Mouse (Mus musculus) gastrocnemius, postnatal 36 days (tissue): ENCODE measurements around the gene Tecpr2. TPM values are rescaled to one million over a fixed set of nuclear protein-coding genes. Genes with fewer than 3 reads are reported as not detected.

Experiments
- DNase-seq, 2 experiments: peaks; one replicate each; pipeline ENCODE4 v3.0.0; 2022
- intact Hi-C: fragments of 180-260 bp; cut with DNase I; formaldehyde crosslinking; loops from one replicate; pipeline ENCODE4 v1.15.1; 2025
- total RNA-seq, 2 experiments: library from RNA; stranded (reverse); gene quantifications; 2 replicates each; pipeline ENCODE4 v1.2.3; 2021

Gene Tecpr2
- total RNA-seq, 2 experiments from 2014 or later: 1.9 to 2.1 TPM

DNA sequence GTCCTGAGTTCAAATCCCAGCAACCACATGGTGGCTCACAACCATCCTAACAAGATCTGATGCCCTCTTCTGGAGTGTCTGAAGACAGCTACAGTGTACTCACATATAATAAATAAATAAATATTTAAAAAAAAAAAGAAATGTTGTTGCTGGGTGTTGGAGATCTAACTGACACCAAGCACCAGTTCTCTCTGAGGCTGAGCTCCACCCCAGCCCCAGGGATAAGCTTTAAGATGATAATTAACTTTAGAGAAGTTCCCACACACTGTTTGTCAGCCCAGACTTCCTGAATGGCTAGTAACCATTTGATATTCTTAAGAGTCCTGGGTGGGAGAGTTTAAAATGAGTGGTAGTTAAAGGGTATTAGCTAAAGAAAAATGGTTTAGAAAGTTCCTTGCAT is 28.8 kb upstream of the Tecpr2 start:
- DNase-seq: no peak
- intact Hi-C loops: no loop called here

DNA sequence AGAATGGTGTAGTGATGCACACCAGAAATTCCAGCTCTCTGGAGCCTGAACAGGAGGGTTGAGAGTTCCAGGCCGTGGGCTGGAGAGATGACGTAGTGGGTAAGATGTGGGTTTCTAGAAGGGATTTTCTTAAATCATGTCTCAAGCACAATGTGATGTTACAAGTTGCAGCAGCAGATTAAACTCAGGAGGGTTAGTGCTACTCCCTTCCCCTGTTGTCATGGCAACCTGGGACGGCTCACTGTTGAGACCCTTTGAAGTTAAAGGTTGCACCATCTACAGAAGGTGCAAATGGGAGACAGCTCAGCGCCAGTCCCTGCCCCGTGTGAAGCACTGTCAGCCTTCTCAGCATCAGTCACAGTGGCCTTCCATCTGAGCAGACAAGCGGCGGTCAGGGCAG is 27.8 kb upstream of the Tecpr2 start:
- intact Hi-C loops: no loop called here
- no peak for DNase-seq

DNA sequence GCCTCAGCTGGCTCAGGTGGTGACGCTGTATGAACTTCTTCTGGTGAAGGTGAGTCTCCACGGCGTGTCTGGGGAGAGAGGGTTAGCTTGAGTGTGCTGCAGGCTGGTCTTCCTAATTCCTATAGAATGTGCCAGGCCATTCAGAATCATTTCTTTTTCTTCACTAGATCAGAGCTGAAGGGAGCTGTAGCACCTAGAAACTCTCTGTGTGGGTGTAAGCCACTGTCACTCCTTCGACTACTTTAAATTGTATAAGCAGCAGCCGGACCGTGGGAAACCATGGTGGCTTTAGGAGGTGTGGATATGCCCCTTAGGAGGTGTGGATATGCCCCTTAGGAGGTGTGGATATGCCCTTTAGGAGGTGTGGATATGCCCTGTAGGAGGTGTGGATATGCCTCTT is 25.1 kb upstream of the Tecpr2 start:
- no peak for DNase-seq
- intact Hi-C loops: no loop called here

DNA sequence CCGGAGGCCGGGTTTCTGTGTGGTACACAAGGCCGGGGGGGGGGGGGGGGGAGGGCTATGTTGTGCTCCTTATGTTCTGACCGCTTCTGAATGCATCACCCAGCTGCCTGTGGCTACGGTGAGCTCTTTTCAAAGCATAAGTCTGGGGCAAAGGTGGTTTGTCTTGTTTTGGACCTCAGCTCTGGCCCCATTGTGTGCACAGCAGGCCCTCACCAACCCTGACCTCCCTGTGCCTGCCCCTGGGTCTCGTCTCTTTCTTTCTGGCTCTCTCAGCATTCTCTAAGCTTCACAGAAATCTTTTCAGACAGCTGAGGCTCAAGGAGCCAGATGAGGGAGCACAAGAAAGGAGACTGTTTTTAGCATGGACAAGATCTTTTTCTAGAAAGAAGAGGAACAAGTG is 23.5 kb upstream of the Tecpr2 start:
- DNase-seq: no peak
- intact Hi-C loops: no loop called here

DNA sequence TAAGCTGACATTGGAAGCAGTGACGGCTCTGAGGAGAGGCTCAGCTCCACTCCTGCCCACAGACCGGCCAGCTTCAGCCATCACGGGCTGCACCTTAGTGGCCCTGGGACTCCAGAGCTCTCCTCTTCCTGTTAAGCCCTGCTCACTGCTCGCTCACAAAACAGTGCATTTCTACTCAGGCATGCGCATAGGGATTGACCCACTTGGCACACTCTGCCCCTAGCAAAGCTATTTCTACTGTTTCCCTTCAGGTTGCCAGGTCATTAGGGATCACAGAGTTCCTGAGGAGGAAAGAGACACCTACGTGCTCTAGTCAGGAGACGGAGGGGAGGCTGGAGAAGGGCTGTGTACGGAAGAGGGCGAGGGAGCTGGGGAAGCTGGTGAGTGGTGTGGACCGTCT is 23.1 kb upstream of the Tecpr2 start:
- intact Hi-C loops: no loop called here
- DNase-seq: no peak

DNA sequence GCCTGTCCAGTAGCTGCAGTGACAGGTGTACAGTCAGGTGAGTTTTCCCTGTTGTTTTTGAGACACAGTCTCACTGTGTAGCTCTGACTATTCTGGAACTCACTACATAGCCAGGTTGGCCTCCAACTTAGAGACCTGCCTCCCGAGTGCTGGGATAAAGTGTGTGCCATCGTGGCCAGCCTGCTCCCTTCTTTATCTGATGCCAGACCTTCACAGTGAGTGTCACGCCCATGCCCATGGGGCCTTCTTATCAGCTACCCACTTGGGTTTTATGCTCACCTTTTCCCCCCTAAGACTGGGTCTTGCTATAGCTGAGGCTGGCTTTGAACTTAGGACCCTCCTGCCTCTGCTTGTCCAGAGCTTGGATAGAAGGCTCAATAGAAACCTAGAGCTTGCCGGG is 19.0 kb upstream of the Tecpr2 start:
- no peak for DNase-seq
- intact Hi-C loops: no loop called here

DNA sequence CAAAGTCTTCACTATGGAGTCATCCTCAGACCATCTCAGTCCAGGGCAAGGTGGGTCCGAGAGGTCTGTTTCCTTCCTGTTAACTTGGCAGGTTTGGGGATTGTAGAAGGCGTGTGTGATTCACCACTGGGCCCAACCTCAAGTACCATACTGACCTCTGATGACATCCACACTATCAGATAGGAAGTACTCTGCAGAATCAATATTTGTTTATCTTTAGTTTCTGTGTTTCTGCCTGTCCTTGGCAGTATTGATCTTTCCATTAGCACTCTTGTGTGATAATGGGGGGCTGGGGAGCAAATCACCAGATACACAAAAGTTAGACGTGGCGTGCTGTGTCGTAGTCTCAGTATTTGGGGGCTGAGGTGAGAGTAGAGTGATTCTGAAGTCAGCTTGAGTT is 17.8 kb upstream of the Tecpr2 start:
- DNase-seq: no peak
- intact Hi-C loops: no loop called here

DNA sequence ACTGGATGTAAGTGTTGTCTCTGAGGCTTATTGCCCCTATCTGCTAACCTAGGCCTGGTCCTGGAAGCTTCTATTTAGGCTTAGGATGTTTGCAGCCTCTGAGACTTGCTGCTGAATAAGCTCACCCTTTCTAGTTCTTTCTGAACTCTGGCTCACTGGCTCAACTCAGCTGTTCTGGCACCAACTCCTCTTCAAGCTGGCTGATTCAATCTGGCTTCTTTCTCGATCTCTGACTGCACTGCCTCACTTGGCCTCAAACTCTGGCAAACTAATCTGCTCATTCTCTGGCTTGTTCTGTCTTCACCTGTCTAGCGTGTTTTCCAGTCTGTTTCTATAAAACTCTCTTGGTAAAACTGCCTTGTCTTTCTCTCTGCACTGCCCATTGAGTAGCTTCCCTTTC is 13.7 kb upstream of the Tecpr2 start:
- intact Hi-C loops: no loop called here
- DNase-seq: no peak

DNA sequence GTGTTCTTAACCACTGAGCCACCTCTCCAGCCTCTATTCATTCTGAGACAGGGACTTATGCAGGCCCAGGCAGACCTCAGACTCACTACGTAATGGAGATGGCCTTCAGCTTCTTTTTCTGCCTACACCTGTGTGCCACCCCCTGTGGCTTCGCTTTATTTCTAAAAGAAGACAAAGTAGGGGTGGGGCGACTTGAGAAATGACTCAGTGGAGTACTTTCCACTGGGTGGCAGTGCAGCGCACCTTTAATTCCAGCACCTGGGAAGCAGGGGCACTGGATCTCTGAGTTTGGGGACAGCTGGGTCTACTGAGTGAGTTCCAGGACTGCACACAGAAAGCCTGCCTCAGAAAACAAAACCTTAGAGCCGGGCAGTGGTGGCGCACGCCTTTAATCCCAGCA is 6.8 kb upstream of the Tecpr2 start:
- intact Hi-C loops: no loop called here
- DNase-seq: no peak

DNA sequence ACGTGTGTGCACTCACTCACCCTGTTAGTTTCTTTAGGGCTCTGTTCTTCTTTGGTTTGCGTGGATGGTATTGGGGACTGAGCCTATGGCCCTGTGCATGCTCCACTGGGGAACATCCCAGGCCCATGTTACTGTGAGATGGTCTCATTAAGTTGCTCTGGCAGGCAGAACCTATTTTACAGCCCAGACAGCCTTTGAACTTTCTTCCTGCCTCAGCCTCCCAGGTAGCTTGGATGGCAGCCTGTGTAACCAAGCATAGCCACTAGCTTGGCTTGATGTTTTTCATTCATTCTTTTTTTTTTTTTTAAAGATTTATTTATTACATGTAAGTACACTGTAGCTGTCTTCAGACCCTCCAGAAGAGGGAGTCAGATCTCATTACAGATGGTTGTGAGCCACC is 3.8 kb upstream of the Tecpr2 start:
- DNase-seq: no peak
- intact Hi-C loops: loop anchor here (5.0 kb wide), 1 partner anchor 107 kb away; no protein-coding TSS in a partner anchor

DNA sequence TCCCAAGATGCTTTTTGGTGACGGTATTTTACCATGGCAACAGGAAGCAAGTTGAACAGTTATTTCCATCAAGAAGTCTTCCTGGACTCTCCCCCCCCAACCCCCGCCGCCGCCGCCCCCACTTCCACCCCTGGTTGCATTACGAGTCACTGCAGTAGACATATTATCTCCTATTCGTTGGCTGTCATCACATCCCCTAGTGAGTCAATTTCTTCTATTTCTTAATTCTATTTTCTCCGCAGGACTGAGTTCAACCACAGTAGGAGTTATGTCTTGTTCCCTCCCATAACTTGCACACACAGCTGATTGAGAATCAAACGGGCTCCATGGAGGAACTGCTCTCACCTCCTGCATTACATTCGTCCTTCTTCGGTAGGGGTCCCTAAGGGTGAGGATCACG is 958 bp upstream of the Tecpr2 start:
- intact Hi-C loops: loop anchor here (5.0 kb wide), 1 partner anchor 104 kb away; no protein-coding TSS in a partner anchor
- DNase-seq: no peak

DNA sequence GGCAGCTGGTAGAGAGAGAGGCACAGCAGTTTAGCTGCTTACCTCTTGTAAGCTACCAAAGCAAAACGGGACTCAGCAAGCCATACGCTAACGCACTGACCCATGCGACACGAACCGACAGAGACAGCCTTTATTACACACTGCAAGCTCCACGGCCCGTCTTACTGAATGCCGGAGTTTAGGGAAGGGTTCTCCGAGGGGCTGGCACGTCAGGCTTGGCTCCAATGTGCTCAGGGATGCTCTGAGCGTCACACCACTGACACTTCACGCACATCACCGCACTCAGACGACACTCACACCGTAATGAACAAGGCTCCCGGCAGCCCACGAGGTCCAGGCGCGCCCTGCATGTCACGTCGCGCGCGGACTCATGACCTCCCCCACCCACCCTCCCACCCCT is 458 bp upstream of the Tecpr2 start:
- no peak for DNase-seq
- intact Hi-C loops: loop anchor here (5.0 kb wide), 1 partner anchor 104 kb away; no protein-coding TSS in a partner anchor

DNA sequence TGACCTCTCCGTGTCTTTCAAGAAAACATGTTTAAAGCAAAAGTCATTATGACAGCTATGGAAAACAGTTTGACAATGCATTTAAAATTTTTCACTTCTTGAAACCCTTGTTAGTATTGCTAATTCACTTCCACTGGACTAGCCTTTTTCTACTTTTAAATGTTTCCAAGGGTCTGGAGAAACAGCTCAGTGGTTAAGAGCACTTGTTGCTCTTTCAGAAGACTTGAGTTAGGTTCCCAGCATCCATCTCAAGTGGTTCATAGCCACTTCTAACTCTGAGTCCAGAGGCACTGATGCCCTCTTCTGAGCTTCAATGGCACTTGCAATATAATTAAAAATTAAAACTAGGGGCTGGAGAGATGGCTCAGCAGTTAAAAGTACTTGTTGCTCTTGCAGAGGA is 2.8 kb downstream of the Tecpr2 start:
- intact Hi-C loops: no loop called here

DNA sequence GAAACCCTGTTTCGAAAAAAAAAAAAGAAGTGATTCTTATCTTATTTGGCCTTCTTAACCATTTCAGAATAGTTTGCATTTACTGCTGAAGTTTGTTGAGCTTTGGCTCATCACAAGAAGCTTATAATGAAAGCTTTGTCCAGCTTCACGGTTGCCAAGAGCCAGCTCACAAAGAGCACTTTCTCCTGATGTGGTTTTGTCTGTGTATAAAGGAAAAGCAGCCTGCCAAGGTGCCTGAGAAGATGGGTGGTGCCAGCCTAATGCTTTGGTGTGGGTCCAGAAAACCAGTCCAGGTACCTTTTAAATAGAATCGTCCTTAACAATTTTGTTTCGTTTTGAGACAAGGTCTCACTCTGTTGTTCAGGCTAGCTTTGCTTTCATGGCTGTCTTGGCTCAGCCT is 13.0 kb downstream of the Tecpr2 start:
- DNase-seq: no peak
- intact Hi-C loops: no loop called here

More for the DNA sequence above, 2.8 kb downstream of the Tecpr2 start:
- no peak for DNase-seq

DNA sequence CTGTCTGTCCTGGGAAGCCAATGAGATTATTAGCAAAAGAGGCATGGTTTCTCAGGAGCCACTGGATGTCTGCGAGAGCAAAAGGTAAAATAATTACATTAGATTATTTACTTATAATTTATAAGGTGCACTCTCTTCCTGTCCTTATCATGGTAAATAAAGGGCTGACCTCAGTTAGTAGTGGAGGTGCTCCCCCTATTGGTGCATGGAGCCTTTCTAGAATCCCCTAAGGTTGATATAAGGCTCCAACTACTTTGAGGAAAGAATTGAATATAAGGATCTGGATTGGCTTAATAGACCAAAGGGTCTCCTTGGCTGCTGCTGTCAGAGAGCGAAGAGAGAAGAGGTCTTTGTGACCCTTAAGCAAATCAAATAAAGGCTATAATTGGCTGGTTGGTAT is 14.5 kb downstream of the Tecpr2 start:
- intact Hi-C loops: no loop called here
- no peak for DNase-seq

DNA sequence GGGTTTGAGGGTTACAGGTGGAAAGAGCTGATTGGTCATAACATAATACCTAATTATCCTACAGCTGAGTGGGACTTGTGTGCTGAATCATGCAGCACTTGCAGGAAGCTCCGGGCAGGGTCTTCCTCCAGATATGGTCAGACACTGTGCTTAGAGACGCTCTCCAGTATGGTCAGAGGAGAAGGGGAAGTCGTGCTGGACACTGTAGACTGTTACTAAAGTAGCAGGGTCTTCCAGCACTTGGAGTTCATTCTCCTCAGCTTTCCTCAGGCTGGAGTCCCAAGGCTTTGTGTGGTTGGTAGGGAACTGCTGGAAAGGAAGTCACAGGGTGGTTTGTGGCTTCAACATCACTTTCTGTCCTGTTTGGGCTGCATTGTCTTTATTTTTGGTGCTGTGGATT is 18.8 kb downstream of the Tecpr2 start:
- intact Hi-C loops: no loop called here
- DNase-seq: no peak

DNA sequence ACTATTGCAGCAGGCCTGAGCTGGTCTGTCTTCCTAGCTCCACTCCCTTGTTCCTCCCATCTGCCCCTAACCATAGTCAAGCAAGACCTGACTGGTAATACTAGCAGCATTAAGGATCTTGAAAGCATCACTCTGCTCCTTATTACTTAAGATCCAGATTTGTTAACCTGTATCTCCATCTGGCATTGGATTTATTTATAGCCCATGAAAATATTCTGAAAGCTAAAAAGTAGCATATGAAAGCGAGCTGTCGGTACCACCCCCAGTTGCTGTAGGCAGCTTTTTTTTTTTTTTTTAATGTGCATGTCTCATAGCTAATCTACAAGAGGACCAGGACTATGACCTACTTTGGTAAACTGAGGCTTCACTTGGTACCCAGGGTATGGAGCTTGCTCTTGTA is 20.9 kb downstream of the Tecpr2 start:
- no peak for DNase-seq
- intact Hi-C loops: no loop called here

DNA sequence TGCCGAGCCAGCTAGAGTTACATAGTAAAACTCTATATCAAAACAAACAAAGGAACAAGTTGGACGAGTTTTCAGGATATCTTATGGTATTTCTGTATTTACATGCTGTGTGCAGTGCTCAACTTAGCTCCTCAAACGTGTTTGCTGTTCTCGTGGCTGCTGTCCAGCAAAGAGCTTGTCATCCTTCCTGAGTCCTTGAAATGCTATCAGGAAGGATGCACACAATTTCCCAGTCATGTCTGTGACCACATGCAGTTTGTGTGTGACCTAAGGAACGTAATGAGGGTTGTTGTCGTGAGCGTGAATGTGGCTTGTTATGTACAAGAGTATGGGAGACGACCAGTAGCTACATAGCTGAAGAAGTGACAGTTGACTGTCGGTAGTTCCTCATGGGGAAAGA is 26.7 kb downstream of the Tecpr2 start:
- DNase-seq: no peak
- intact Hi-C loops: no loop called here

DNA sequence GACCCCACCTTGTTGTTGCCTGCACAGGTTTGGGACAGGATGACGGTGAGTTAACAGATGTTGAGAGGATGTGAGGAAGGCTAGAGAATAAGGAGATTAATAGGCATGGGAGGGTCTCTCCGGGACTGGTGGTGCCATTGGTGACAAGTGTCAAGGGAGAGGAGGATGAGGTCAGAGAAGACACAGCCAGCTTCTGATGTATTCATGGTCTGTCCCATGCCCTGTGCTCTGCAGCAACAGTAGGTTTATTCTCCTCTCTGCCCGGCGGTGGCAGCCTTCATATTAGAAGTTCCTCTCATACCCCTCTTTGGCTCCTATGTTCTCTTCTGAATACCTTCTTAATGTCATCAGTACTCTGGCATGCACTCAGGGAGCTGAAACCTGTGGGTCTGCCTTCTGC is 31.2 kb downstream of the Tecpr2 start:
- DNase-seq: no peak
- intact Hi-C loops: no loop called here

DNA sequence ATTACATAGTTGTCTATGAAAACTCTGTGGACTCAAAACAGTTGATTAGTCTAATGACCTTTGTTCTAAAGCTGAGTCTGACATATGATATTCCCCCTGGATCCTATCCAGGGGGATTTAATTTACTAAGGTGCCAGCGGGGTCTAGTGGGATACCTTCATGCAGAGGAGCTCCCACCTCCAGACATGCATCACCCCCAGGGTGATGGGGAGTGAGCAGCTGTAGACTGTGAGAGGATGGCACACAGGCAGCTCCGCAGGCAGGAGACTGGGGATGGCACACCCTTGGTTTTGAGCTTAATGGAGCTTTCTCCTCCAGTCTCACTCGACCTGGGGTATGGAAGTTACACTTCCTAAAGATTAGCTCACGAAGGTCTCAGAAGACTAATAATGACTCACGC is 32.5 kb downstream of the Tecpr2 start:
- intact Hi-C loops: no loop called here
- no peak for DNase-seq

DNA sequence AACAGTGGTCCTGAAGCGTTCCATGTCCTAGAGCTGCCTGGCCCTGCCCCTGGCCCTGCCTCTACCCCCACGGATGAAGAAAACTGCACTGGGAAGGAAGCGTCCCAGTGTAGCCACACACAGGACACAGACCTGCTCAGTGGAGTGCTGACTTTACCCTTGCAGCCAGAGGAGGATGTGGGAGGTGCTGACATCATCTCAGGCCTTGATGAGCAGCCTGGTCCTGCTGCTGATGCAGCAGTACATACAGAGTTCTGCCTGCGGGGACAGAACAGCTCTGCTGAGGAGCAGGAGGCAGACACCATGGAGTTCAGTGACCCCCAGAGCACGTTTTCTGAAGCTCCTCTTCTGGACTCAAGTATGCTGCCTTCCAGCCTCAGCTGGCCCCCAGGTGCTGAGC is 43.8 kb downstream of the Tecpr2 start:
- DNase-seq: no peak
- intact Hi-C loops: no loop called here

DNA sequence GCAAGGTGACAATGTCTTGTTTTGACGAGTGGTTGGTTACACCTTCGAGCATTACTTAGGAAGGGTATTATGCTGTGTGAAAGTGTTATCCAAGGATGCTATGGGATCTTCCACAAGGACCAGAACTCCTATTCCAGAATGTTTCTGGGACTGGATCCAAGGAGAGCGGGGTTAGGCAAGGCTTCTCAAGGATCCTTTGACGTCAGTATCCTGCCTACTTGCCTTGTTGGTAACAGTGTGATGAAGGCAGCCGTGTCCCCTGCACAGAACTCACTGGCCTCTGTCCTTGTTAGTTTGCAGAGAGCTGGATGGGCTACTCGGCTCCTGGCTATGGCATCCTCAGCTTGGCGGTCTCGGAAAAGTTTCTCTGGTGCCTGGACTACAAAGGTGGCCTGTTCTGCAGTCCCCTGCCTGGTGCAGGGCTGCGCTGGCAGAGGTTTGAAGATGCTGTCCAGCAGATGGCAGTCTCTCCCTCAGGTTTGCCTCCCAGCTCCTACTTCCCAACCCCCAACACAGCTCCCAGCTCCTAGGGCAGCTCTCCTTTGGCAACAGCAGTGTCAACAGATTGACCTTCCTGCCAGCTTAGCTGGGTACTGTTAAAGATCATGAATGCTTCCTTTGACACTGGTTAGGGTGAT is 47.0 kb downstream of the Tecpr2 start:
- intact Hi-C loops: loop anchor here (1.0 kb wide), 1 partner anchor 56 kb away; no protein-coding TSS in a partner anchor
- DNase-seq: peak; percentile 65 to 74

DNA sequence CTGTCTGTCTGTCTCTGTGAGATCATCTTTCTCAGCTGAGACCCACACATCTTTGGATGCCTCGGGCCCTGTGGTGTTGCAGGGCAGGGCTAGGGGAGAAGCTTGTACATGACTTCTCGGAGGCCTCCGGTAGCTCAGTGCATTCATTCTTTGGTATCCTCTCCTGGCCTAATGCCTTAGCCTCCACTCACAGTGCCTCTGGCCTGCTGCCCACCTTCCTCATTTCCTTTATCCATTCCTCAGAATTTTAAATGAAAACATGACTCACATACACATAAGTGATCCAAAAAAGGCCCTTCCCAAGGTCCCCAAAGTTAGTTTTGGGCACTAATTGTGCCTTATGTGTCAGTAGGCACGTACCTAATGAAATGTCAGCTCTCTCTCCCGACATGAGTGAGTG is 48.4 kb downstream of the Tecpr2 start:
- intact Hi-C loops: no loop called here
- DNase-seq: no peak
